Mouse (Mus musculus): ENCODE results near the gene Tsc22d3. TPM values are rescaled to one million over a fixed set of nuclear protein-coding genes. Genes with fewer than 3 reads are reported as not detected.

Tsc22d3 gene
- polyA plus RNA-seq, 1 experiment from 2014 or later: 34.2 TPM

DNA sequence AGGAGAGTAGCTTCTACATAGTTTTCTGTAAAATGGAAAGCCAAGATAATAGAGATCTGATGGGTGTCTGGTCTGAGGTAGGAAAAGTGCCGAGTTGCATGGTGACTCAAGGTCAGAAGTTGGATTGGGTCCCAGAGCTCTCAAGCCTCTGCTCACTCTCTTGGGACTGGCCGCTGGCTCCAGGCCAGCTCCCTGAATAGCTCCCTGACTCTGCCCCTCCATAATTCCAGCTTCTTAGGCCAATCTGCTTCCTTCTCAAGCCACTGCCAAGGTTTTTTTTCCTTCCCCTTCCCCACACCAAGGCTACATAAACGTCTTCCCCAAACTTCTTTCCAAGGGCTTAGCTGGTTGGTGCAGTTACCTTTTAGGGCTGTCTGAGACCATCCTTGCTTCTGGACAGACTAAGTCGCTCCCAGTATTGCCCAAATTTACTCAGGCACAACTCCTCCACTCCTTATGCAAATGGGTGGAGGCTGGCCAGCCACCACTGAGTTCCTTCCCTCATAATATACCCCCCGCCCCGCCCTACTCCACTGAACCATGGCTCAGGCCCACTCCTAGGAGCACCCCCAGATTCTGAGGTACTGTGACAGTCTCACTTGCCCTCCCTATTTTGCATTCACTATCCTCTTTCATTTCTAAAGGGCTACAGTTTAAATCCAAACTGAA lies 42.1 kb downstream of the Tsc22d3 start:
- TF ChIP-seq EP300 (IDR thresholded peaks at IDR 0.05; ENCODE audit: low read depth) (no peak), CTCF (IDR thresholded peaks at IDR 0.05; ENCODE audit: low read depth) (no peak)
- H3K36me3 ChIP-seq (replicated peaks; ENCODE audit: insufficient read depth, low read length): no peaks in the 10 kb centered on the region
- ATAC-seq: no peak; the same call in 1 of the 2 replicates
- 69% methylated on average over 6 of the region's 6 CpGs for WGBS (ENCODE audit: insufficient replicate concordance)
- no peak overlapping the region for H3K4me2 ChIP-seq (ENCODE audit: low read depth, low read length)
- no peak overlapping the region for H3K9ac ChIP-seq (replicated peaks)
- no peak overlapping the region for H3K4me3 ChIP-seq (ENCODE audit: low read depth, low read length)
- DNase-seq: no peak
- H3K27ac ChIP-seq (ENCODE audit: low read depth): no peak overlapping the region
- H3K9me3 ChIP-seq (ENCODE audit: low read length): no peaks in the 10 kb centered on the region
- no peaks in the 10 kb centered on the region for H3K27me3 ChIP-seq (ENCODE audit: insufficient read depth, low read length)
- no peaks in the 10 kb centered on the region for H3K4me1 ChIP-seq (ENCODE audit: insufficient read depth)

DNA sequence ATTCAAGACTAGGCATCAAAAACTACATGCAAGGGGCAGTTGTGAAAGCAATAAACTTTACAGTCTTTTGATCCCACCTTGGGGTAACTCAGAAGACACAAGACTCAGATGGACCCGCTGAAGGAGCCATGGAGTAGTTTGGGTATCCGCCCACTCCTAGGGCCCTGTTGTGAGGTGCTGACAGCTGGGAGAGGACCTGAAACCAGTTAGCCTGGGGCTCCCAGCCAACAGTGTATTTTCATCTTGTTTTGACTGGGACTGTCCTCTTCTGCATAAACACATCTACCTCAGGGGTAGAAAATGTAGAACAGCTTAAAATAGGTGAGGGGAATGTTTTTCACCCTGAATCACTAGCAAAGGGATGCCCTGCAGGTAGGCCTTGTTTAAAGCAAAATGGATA lies 44.5 kb downstream of the Tsc22d3 start:
- H3K4me1 ChIP-seq (ENCODE audit: insufficient read depth): no peaks in the 10 kb centered on the region

DNA sequence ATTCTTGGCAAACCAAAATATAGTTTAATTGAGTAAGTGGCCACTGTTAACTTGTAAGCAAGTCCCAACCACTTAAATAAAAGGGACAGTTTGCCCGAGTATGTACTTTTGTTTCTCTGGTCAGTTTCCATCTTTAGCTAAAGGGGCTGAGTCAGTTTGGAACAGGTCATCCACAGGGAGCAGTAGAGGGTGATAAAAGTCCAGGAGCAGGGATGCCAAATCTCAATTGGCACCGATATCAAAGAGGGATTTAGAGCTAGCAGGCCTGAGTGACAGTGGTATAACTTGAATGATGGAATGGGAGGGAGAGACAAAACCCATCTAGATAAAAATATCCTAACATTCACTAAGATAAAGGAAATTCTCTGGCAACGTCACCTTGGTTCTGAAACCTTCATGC lies 45.0 kb downstream of the Tsc22d3 start:
- DNase-seq: no peak
- WGBS (ENCODE audit: insufficient replicate concordance): 70% methylated on average over 3 of the region's 3 CpGs
- ATAC-seq: no peak

More for the DNA sequence above, 44.5 kb downstream of the Tsc22d3 start:
- 77% methylated on average over 2 of the region's 2 CpGs for WGBS (ENCODE audit: insufficient replicate concordance)
- DNase-seq (no peak), ATAC-seq (no peak)
- Histone ChIP-seq H3K27me3 (ENCODE audit: insufficient read depth, low read length) (0 out of 2 replicates have a peak, but pooled peaks cover 2% of the 10 kb centered on the region), H3K9ac (replicated peaks) (no peak overlapping the region), H3K36me3 (replicated peaks; ENCODE audit: insufficient read depth, low read length) (no peaks in the 10 kb centered on the region), H3K4me2 (ENCODE audit: low read depth, low read length) (no peak overlapping the region), H3K4me3 (ENCODE audit: low read depth, low read length) (no peak overlapping the region), H3K27ac (ENCODE audit: low read depth) (no peak overlapping the region), H3K9me3 (ENCODE audit: low read length) (no peaks in the 10 kb centered on the region)
- TF ChIP-seq CTCF (IDR thresholded peaks at IDR 0.05; ENCODE audit: low read depth) (no peak), EP300 (IDR thresholded peaks at IDR 0.05; ENCODE audit: low read depth) (no peak)

GRCm38 (mm10) chrX:140547660-140548419 lies 52.6 kb downstream of the Tsc22d3 start:
- no peak overlapping the region; the same call in 1 of the 2 replicates for H3K27ac ChIP-seq (ENCODE audit: low read depth)
- no peak for ATAC-seq
- H3K4me2 ChIP-seq (ENCODE audit: low read depth, low read length): no peak overlapping the region
- TF ChIP-seq EP300 (IDR thresholded peaks at IDR 0.05; ENCODE audit: low read depth) (no peak), CTCF (IDR thresholded peaks at IDR 0.05; ENCODE audit: low read depth) (no peak)
- 0 out of 2 replicates have a peak, but pooled peaks cover 2% of the 10 kb centered on the region for H3K27me3 ChIP-seq (ENCODE audit: insufficient read depth, low read length)
- H3K4me3 ChIP-seq (ENCODE audit: low read depth, low read length): no peak overlapping the region
- H3K9me3 ChIP-seq (ENCODE audit: low read length): no peaks in the 10 kb centered on the region
- no peaks in the 10 kb centered on the region for H3K36me3 ChIP-seq (replicated peaks; ENCODE audit: insufficient read depth, low read length)
- DNase-seq: no peak
- 55% methylated on average over 7 of the region's 7 CpGs for WGBS (ENCODE audit: insufficient replicate concordance)
- no peak overlapping the region for H3K9ac ChIP-seq (replicated peaks)
- 0 out of 2 replicates have a peak, but pooled peaks cover 7% of the 10 kb centered on the region for H3K4me1 ChIP-seq (ENCODE audit: insufficient read depth)

More for the DNA sequence above, 45.0 kb downstream of the Tsc22d3 start:
- no peaks in the 10 kb centered on the region for H3K4me1 ChIP-seq (ENCODE audit: insufficient read depth)
- no peak for TF ChIP-seq EP300 (IDR thresholded peaks at IDR 0.05; ENCODE audit: low read depth)
- no peak for TF ChIP-seq CTCF (IDR thresholded peaks at IDR 0.05; ENCODE audit: low read depth)
- H3K9me3 ChIP-seq (ENCODE audit: low read length): no peaks in the 10 kb centered on the region
- no peak overlapping the region for H3K4me3 ChIP-seq (ENCODE audit: low read depth, low read length)
- H3K4me2 ChIP-seq (ENCODE audit: low read depth, low read length): no peak overlapping the region
- H3K36me3 ChIP-seq (replicated peaks; ENCODE audit: insufficient read depth, low read length): no peaks in the 10 kb centered on the region
- 0 out of 2 replicates have a peak, but pooled peaks cover 2% of the 10 kb centered on the region for H3K27me3 ChIP-seq (ENCODE audit: insufficient read depth, low read length)
- H3K27ac ChIP-seq (ENCODE audit: low read depth): no peak overlapping the region
- no peak overlapping the region for H3K9ac ChIP-seq (replicated peaks)

DNA sequence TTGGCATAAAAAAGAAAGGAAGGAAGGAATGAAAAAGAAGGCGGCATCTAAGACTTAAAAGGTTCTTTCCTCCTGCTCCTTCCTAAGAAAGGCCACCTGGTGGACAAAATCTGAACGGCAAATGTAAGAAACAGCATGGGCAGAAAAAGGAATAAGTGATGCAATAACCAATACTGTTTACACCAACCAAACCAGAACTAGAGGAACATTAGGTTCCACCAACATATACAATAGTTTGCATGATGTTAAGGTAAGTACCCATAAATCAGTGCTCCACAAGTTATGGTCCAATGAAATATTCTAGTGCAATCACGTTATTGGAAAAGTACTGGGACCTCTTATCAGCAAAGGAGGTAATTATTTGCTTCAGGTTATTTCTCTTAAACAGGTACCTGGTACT lies 55.7 kb downstream of the Tsc22d3 start:
- peak; percentile 62 for DNase-seq
- no peaks in the 10 kb centered on the region for H3K27me3 ChIP-seq (ENCODE audit: insufficient read depth, low read length)
- no peak for ATAC-seq
- H3K9ac ChIP-seq (replicated peaks): no peak overlapping the region
- H3K36me3 ChIP-seq (replicated peaks; ENCODE audit: insufficient read depth, low read length): no peaks in the 10 kb centered on the region
- H3K9me3 ChIP-seq (ENCODE audit: low read length): no peaks in the 10 kb centered on the region
- TF ChIP-seq EP300 (IDR thresholded peaks at IDR 0.05; ENCODE audit: low read depth): 0 out of 2 replicates have a peak, but pooled peaks have one; percentile 31
- peak; percentile 81 for TF ChIP-seq CTCF (IDR thresholded peaks at IDR 0.05; ENCODE audit: low read depth)
- H3K27ac ChIP-seq (ENCODE audit: low read depth): peak overlapping the region; percentile 51; the same call in 1 of the 2 replicates
- no peak overlapping the region for H3K4me2 ChIP-seq (ENCODE audit: low read depth, low read length)
- H3K4me1 ChIP-seq (ENCODE audit: insufficient read depth): 0 out of 2 replicates have a peak, but pooled peaks cover 9% of the 10 kb centered on the region
- 29% methylated on average over 3 of the region's 3 CpGs for WGBS (ENCODE audit: insufficient replicate concordance)
- no peak overlapping the region for H3K4me3 ChIP-seq (ENCODE audit: low read depth, low read length)

Data from liver, postnatal 0 days (tissue).